Mouse (Mus musculus): ENCODE results near the gene Rrh.

GRCm38 (mm10) chr3:129766106-129766505, 56.3 kb downstream of the Rrh start:
- TF ChIP-seq GATA1 (IDR thresholded peaks at IDR 0.05; ENCODE audit: borderline replicate concordance, low read length) (no peak), FLI1 (IDR thresholded peaks at IDR 0.05; ENCODE audit: low read length) (no peak)

Measured in megakaryocyte, embryonic 14.5 days (primary cell).